Mouse (Mus musculus): ENCODE measurements around the gene Tmem151b.

The Tmem151b gene

DNA sequence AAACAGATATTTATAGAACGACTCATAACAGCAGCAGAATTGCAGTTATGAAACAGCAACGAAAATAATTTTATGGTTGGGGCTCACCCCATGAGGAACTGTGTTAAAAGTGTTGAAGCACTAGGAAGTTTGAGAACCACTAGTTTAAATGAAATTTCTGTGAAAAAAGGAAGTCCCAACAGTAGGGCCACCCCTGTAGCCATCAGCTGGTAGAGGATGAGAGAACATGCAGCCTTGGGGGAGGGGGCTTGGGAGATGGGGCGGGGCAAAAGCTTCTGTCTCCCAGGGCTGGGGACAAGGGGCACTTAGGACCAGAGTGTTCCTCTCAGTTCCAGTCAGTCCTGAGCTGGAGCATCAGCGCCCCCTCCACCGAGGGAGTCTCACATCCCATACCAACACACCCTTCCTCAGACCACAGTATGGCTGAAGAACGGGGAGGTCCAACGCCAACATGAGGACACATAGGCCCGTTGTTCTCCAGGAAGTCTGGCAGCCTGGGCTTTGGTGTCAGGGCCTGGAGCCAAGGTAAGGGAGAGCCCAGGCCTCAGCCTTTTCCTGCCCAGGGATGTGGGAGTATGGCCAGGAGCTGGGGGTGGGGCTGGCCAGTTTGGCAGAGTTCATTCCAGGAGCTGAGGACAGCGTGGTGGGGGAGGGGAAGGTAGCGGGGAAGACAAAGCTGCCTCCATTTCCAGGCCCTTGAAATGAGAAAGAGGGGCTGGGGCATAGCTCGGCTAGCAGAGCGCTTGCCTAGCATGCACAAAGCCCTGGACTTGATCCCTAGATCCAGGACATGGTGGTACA is 34.8 kb upstream of the Tmem151b start:
- ATAC-seq (ENCODE audit: insufficient number of reproducible peaks, low FRiP score, low TSS enrichment): 0 out of 2 replicates have a peak, but pooled peaks have one; percentile 13

DNA sequence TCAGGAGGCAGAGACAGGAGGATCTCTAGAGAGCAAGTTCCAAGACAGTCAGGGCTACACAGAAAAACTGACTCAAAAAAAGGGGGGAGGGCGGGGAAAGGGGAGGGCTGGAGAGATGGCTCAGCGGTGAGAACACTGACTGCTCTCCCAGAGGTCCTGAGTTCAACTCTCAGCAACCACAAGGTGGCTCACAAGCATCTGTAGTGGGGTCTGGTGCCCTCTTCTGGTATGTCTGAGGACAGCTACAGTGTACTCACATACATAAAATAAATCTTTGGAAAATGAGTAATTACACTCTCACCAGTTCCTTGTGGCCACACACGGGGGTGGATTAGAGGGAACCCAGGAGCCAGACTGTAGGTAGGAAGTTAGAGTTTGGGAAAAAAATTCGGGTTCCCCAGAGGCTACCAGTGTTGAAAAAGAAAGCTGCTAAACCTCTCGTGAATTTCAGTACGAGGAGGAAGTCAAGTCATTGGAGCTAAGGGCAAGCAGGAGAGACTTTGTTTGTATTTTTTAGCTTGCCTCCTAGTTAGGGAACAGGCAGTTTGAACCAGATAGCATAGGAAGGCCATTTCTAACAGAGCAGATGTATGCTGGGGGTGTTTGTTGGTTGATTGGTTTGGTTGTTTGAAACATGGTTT is 33.4 kb upstream of the Tmem151b start:
- ATAC-seq (ENCODE audit: insufficient number of reproducible peaks, low FRiP score, low TSS enrichment): no peak

- no peak for ATAC-seq (ENCODE audit: insufficient number of reproducible peaks, low FRiP score, low TSS enrichment)
Measured at GRCm38 (mm10) chr17:45582188-45582587, 32.7 kb upstream of the Tmem151b start.

DNA sequence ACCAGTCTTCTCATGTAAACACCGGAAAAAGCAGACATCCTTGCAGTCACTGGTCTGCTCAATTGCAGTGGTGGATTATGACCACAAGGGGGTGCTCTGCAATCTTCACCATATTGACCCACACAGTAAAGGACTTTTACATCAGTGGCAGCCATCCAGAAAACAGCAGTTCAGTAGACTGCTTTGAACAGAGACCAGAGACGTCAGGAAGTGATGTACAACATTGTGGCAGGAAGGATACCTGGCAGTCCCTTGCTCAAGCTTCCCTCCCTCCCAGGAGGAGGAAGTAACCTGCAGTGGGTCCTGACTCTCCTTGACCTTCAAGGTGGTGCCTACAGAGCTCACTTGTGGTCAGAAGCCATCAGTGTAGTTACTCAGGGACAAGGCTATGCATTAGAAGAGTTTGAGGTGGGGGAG is 32.1 kb upstream of the Tmem151b start:
- ATAC-seq (ENCODE audit: insufficient number of reproducible peaks, low FRiP score, low TSS enrichment): no peak

DNA sequence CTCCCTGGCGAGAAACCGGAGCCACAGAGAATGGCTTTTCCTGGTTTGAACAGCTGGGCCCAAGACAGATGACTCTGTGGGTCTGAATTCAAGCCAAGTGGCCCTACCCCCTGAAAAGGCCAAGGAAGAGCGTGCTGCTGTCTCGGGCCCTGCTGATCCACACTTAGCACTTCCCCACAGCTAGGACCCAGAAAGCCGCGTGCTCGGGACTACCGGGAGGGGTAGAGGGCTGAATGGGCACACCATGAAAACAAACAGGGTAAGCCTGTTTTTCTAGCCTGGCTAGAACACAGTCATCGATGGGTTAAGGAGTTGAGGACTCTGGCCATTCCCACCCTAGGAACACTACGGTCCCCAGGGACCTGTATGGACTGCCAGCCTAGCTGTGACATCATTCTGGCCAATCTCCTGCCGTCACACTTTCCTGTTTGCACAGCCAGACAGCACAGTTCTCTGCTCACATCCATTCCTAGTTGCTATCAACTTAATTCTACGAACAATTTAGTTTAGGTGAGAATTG is 31.5 kb upstream of the Tmem151b start:
- no peak for ATAC-seq (ENCODE audit: insufficient number of reproducible peaks, low FRiP score, low TSS enrichment)

DNA sequence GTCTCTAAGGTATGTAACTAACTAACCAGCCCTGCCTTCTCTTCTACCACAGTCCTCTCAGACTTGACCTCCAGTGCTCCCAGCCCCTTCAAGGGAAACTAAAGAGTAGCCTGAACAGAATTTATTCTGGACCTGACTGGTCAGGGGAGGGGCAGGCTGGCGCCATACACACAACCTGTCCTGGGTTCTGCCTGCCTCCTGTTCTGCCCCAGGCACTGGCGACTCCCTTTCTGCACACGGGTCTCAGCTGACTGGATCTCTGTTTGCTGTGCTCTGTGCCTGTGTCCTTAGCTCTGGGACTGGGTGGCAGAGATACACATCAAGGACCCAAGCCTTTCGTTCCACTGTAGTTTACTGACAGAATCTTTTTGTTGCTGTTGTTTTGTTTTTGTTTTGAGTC is 30.1 kb upstream of the Tmem151b start:
- ATAC-seq (ENCODE audit: insufficient number of reproducible peaks, low FRiP score, low TSS enrichment): no peak

GRCm38 (mm10) chr17:45578843-45579242 is 29.4 kb upstream of the Tmem151b start:
- ATAC-seq (ENCODE audit: insufficient number of reproducible peaks, low FRiP score, low TSS enrichment): no peak

GRCm38 (mm10) chr17:45578242-45578641 is 28.8 kb upstream of the Tmem151b start:
- ATAC-seq (ENCODE audit: insufficient number of reproducible peaks, low FRiP score, low TSS enrichment): no peak

DNA sequence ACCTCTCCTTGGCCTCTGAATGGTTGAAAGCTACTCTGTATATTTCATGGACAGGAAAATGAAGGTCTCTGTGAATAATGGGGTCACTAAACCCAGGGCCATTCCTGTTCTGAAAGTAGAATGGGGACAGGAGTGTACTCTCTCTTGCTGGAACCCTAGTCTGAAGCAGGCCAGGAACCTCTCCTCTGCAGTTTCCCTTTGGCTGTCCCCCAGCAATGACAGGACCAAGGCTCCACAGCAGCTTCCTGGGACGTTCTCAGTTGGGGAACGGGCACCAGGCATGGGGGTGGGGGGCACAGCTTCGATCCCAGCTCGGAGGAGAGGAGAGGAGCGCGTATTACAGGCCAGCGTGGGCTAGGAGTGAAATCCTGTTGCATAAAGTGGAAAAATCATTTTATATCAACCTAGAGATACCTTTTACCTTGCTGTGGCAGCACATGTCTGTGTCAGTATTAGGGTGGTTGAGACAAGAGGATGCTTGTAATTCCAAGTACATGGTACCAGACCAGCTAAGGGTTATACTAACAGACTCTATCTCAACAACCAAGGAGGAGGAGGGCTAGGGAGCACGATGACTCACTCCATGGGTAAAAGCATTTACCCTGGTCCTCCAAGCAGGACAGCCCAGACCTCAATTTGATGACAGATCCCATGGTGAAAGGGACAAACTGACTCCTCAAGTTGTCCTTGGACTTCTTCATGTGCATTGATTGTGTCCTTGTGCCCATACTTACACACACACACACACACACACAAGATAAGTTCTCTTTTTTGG is 25.8 kb upstream of the Tmem151b start:
- ATAC-seq (ENCODE audit: insufficient number of reproducible peaks, low FRiP score, low TSS enrichment): no peak

GRCm38 (mm10) chr17:45574129-45574761 is 24.8 kb upstream of the Tmem151b start:
- ATAC-seq (ENCODE audit: insufficient number of reproducible peaks, low FRiP score, low TSS enrichment): peak; percentile 71

- peak; percentile 32 for ATAC-seq (ENCODE audit: insufficient number of reproducible peaks, low FRiP score, low TSS enrichment)
Measured at GRCm38 (mm10) chr17:45573780-45574123, 24.3 kb upstream of the Tmem151b start.

- peak; percentile 42; the same call in 1 of the 2 replicates for ATAC-seq (ENCODE audit: insufficient number of reproducible peaks, low FRiP score, low TSS enrichment)
Measured at GRCm38 (mm10) chr17:45573087-45573779, 23.8 kb upstream of the Tmem151b start, which contains the start of gene Hsp90ab1. TSS of gene Hsp90ab1 (minus strand) at chr17:45573271.

- peak; percentile 21; the same call in 1 of the 2 replicates for ATAC-seq (ENCODE audit: insufficient number of reproducible peaks, low FRiP score, low TSS enrichment)
Measured at GRCm38 (mm10) chr17:45572103-45573086, 22.9 kb upstream of the Tmem151b start.

- ATAC-seq (ENCODE audit: insufficient number of reproducible peaks, low FRiP score, low TSS enrichment): no peak
Measured at GRCm38 (mm10) chr17:45569999-45570398, 20.5 kb upstream of the Tmem151b start.

- ATAC-seq (ENCODE audit: insufficient number of reproducible peaks, low FRiP score, low TSS enrichment): no peak
Measured at GRCm38 (mm10) chr17:45568990-45569389, 19.5 kb upstream of the Tmem151b start.

GRCm38 (mm10) chr17:45567162-45567601 is 17.7 kb upstream of the Tmem151b start:
- ATAC-seq (ENCODE audit: insufficient number of reproducible peaks, low FRiP score, low TSS enrichment): no peak

- no peak for ATAC-seq (ENCODE audit: insufficient number of reproducible peaks, low FRiP score, low TSS enrichment)
Measured at GRCm38 (mm10) chr17:45566360-45567161, 17.1 kb upstream of the Tmem151b start.

DNA sequence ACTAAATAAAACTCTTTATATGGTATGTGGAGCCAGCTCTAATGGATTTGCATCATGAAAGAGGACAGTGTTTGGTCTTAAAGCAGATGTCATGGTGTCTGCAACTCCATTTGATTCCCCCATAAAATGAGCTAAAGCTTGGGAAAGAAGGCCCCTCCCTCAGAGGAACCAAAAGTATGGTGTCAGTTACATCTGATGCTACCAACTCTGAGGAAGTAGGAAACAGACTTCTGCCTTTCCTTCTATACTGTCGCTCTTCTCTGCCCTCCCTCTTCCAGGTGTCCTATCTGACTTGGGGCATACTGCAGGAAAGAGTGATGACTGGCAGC is 16.5 kb upstream of the Tmem151b start:
- no peak for ATAC-seq (ENCODE audit: insufficient number of reproducible peaks, low FRiP score, low TSS enrichment)

Measured in cerebellum, adult (tissue).